Comparison of ENCODE assay signal across 19 mouse cellular contexts in the genomic region with DNA sequence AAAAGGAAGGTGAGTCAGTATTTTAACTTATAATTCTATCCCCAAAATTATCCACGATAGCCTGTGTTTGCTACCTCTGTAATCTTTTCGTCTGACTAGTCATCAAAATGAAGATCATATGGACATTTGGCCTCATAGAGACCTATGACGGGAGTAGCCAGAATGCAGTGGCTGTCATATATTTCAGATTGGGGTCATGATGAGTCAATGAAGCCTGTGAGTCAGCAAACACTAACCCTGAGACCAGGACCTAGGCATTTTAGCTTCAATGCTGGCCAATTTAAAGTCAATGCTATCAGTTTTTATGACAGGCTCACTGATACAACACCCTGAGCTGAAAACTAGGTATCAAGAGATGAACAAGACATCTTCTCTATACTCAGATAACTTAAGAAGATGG. TPM values are rescaled to one million over a fixed set of nuclear protein-coding genes. Genes with fewer than 3 reads are reported as not detected.
"Had no signal": no experiment of that assay in that cellular context is flagged by ENCODE, and none has a peak within 500 bp of the region (broad histone marks: within the 10 kb centered on the region; RNA-seq: fewer than 3 reads in every experiment).

No protein-coding gene starts in this region.

- H3K27me3 ChIP-seq: midbrain, embryonic 12.5 days; neural tube, embryonic 13.5 days; neural tube, embryonic 15.5 days had no signal

- H3K36me3 ChIP-seq: midbrain, embryonic 10.5 days; midbrain, embryonic 12.5 days; neural tube, embryonic 13.5 days; neural tube, embryonic 15.5 days had no signal

- DNase-seq: lung, adult 18-20 months; lung, embryonic 14.5 days; lung, postnatal 10 days; lung, postnatal 4 days; midbrain, embryonic 14.5 days; retina, postnatal 1 day; right cerebral cortex, adult 18-20 months; right cerebral cortex, postnatal 25 days; right cerebral cortex, postnatal 4 days; spleen, adult 18-20 months; thymus, adult 18-20 months; thymus, postnatal 14 days; thymus, postnatal 36 days had no signal

- H3K4me3 ChIP-seq: midbrain, embryonic 10.5 days; midbrain, embryonic 12.5 days; myocyte; neural tube, embryonic 13.5 days; neural tube, embryonic 15.5 days had no signal

RNA-seq across cellular contexts. Expression of a gene that starts 50.5 kb away (rescaled TPM):
- total RNA-seq: megakaryocyte-erythroid progenitor cell, adult 5-6 weeks had no signal
